Mouse (Mus musculus): ENCODE measurements around the gene Myo18a. TPM values are rescaled to one million over a fixed set of nuclear protein-coding genes. Genes with fewer than 3 reads are reported as not detected.
A peak's percentile ranks its signal among the peaks of the same experiment; 100 is the strongest.

Myo18a gene
- 56.3 and 58.9 TPM in 2 replicates for polyA plus RNA-seq (2015; fragmentation: Nextera tagmentation; extraction: Ambion mirVana)

GRCm38 (mm10) chr11:77762783-77763672 lies at the start of gene Myo18a:
Myo18a (plus strand) TSS chr11:77763246.
- Histone ChIP-seq H3K9ac (peak within 1 kb of the TSS; percentile 94), H3K9me3 (replicated peaks) (no peaks in the 10 kb centered on the region), H3K4me3 (replicated peaks) (peak within 1 kb of the TSS; percentile 89), H3K4me2 (replicated peaks) (peak within 1 kb of the TSS; percentile 88), H3K4me1 (peaks cover 36% of the 10 kb centered on the region), H3K36me3 (no peaks in the 10 kb centered on the region), H3K27ac (replicated peaks) (peak within 1 kb of the TSS; percentile 87), H3K27me3 (no peaks in the 10 kb centered on the region; the same call in 1 of the 2 replicates)
- WGBS, result 2% methylated on average over 77 of the region's 79 CpGs
- peak; percentile 78 for ATAC-seq (ENCODE audit: insufficient number of reproducible peaks, low FRiP score, low TSS enrichment, low read depth)

GRCm38 (mm10) chr11:77713736-77714135 lies 49.3 kb upstream of the Myo18a start:
- no peak overlapping the region for H3K9ac ChIP-seq
- no peak overlapping the region for H3K4me3 ChIP-seq (replicated peaks)
- 94% methylated on average over 3 of the region's 3 CpGs for WGBS
- H3K4me2 ChIP-seq (replicated peaks), result no peak overlapping the region
- peaks cover 3% of the 10 kb centered on the region; the same call in 1 of the 2 replicates for H3K36me3 ChIP-seq
- H3K27me3 ChIP-seq, result no peaks in the 10 kb centered on the region
- H3K27ac ChIP-seq (replicated peaks), result no peak overlapping the region
- H3K4me1 ChIP-seq, result no peaks in the 10 kb centered on the region
- no peaks in the 10 kb centered on the region for H3K9me3 ChIP-seq (replicated peaks)
- ATAC-seq (ENCODE audit: insufficient number of reproducible peaks, low FRiP score, low TSS enrichment, low read depth), result no peak

GRCm38 (mm10) chr11:77719055-77719454 lies 44.0 kb upstream of the Myo18a start:
- Histone ChIP-seq H3K36me3 (no peaks in the 10 kb centered on the region; the same call in 1 of the 2 replicates), H3K4me1 (no peaks in the 10 kb centered on the region), H3K4me2 (replicated peaks) (no peak overlapping the region), H3K4me3 (replicated peaks) (no peak overlapping the region), H3K27me3 (no peaks in the 10 kb centered on the region), H3K27ac (replicated peaks) (no peak overlapping the region), H3K9me3 (replicated peaks) (no peaks in the 10 kb centered on the region), H3K9ac (no peak overlapping the region)
- no peak for ATAC-seq (ENCODE audit: insufficient number of reproducible peaks, low FRiP score, low TSS enrichment, low read depth)
- WGBS, result 98% methylated on average over 2 of the region's 2 CpGs

- no peak for ATAC-seq (ENCODE audit: insufficient number of reproducible peaks, low FRiP score, low TSS enrichment, low read depth)
- H3K4me1 ChIP-seq, result 0 out of 2 replicates have a peak, but pooled peaks cover 3% of the 10 kb centered on the region
- no peak overlapping the region for H3K27ac ChIP-seq (replicated peaks)
- H3K4me2 ChIP-seq (replicated peaks), result no peak overlapping the region
- H3K9ac ChIP-seq, result no peak overlapping the region
- H3K27me3 ChIP-seq, result no peaks in the 10 kb centered on the region
- H3K36me3 ChIP-seq, result no peaks in the 10 kb centered on the region; the same call in 1 of the 2 replicates
- H3K9me3 ChIP-seq (replicated peaks), result no peaks in the 10 kb centered on the region
- 92% methylated on average over 4 of the region's 4 CpGs for WGBS
- no peak overlapping the region for H3K4me3 ChIP-seq (replicated peaks)
Measured at GRCm38 (mm10) chr11:77721389-77721788, 41.7 kb upstream of the Myo18a start.

- Histone ChIP-seq H3K9me3 (replicated peaks) (no peaks in the 10 kb centered on the region), H3K27ac (replicated peaks) (no peak overlapping the region), H3K9ac (no peak overlapping the region), H3K36me3 (no peaks in the 10 kb centered on the region), H3K4me3 (replicated peaks) (no peak overlapping the region), H3K27me3 (no peaks in the 10 kb centered on the region), H3K4me2 (replicated peaks) (no peak overlapping the region), H3K4me1 (0 out of 2 replicates have a peak, but pooled peaks cover 3% of the 10 kb centered on the region)
- 68% methylated on average over 7 of the region's 7 CpGs for WGBS
- no peak for ATAC-seq (ENCODE audit: insufficient number of reproducible peaks, low FRiP score, low TSS enrichment, low read depth)
Measured at GRCm38 (mm10) chr11:77724766-77725165, 38.3 kb upstream of the Myo18a start.

GRCm38 (mm10) chr11:77725183-77725582 lies 37.9 kb upstream of the Myo18a start, which contains the start of gene Cryba1:
Cryba1 (minus strand) TSS chr11:77725283.
- no peak for ATAC-seq (ENCODE audit: insufficient number of reproducible peaks, low FRiP score, low TSS enrichment, low read depth)
- Histone ChIP-seq H3K36me3 (no peaks in the 10 kb centered on the region), H3K4me2 (replicated peaks) (no peak within 1 kb of the TSS), H3K4me1 (0 out of 2 replicates have a peak, but pooled peaks cover 3% of the 10 kb centered on the region), H3K4me3 (replicated peaks) (no peak within 1 kb of the TSS), H3K9ac (no peak within 1 kb of the TSS), H3K27me3 (no peaks in the 10 kb centered on the region), H3K27ac (replicated peaks) (no peak within 1 kb of the TSS), H3K9me3 (replicated peaks) (no peaks in the 10 kb centered on the region)
- 41% methylated on average over 7 of the region's 7 CpGs for WGBS

GRCm38 (mm10) chr11:77728587-77728986 lies 34.5 kb upstream of the Myo18a start:
- Histone ChIP-seq H3K9ac (no peak overlapping the region), H3K4me1 (0 out of 2 replicates have a peak, but pooled peaks cover 3% of the 10 kb centered on the region), H3K4me3 (replicated peaks) (no peak overlapping the region), H3K27ac (replicated peaks) (no peak overlapping the region), H3K36me3 (no peaks in the 10 kb centered on the region), H3K9me3 (replicated peaks) (no peaks in the 10 kb centered on the region), H3K27me3 (no peaks in the 10 kb centered on the region), H3K4me2 (replicated peaks) (no peak overlapping the region)
- ATAC-seq (ENCODE audit: insufficient number of reproducible peaks, low FRiP score, low TSS enrichment, low read depth), result no peak
- WGBS, result 54% methylated on average over 2 of the region's 2 CpGs

GRCm38 (mm10) chr11:77737289-77737688 lies 25.8 kb upstream of the Myo18a start:
- WGBS, result under 1% methylated on average over 6 of the region's 6 CpGs
- no peaks in the 10 kb centered on the region for H3K36me3 ChIP-seq
- no peak for ATAC-seq (ENCODE audit: insufficient number of reproducible peaks, low FRiP score, low TSS enrichment, low read depth)
- H3K9ac ChIP-seq, result no peak overlapping the region
- H3K4me2 ChIP-seq (replicated peaks), result no peak overlapping the region
- no peaks in the 10 kb centered on the region for H3K4me1 ChIP-seq
- no peaks in the 10 kb centered on the region for H3K9me3 ChIP-seq (replicated peaks)
- no peak overlapping the region for H3K4me3 ChIP-seq (replicated peaks)
- no peak overlapping the region for H3K27ac ChIP-seq (replicated peaks)
- no peaks in the 10 kb centered on the region for H3K27me3 ChIP-seq

- H3K4me2 ChIP-seq (replicated peaks), result no peak overlapping the region
- H3K9me3 ChIP-seq (replicated peaks), result no peaks in the 10 kb centered on the region
- no peak overlapping the region for H3K4me3 ChIP-seq (replicated peaks)
- no peak overlapping the region for H3K27ac ChIP-seq (replicated peaks)
- no peak for ATAC-seq (ENCODE audit: insufficient number of reproducible peaks, low FRiP score, low TSS enrichment, low read depth)
- no peaks in the 10 kb centered on the region for H3K4me1 ChIP-seq
- 57% methylated on average over 7 of the region's 7 CpGs for WGBS
- H3K9ac ChIP-seq, result no peak overlapping the region
- no peaks in the 10 kb centered on the region for H3K27me3 ChIP-seq
- H3K36me3 ChIP-seq, result no peaks in the 10 kb centered on the region
Measured at GRCm38 (mm10) chr11:77738555-77738954, 24.5 kb upstream of the Myo18a start.

- no peak overlapping the region for H3K9ac ChIP-seq
- no peak overlapping the region for H3K4me2 ChIP-seq (replicated peaks)
- H3K27ac ChIP-seq (replicated peaks), result no peak overlapping the region
- H3K36me3 ChIP-seq, result no peaks in the 10 kb centered on the region
- no peaks in the 10 kb centered on the region for H3K4me1 ChIP-seq
- H3K4me3 ChIP-seq (replicated peaks), result no peak overlapping the region
- no peaks in the 10 kb centered on the region for H3K27me3 ChIP-seq
- no peaks in the 10 kb centered on the region for H3K9me3 ChIP-seq (replicated peaks)
- no peak for ATAC-seq (ENCODE audit: insufficient number of reproducible peaks, low FRiP score, low TSS enrichment, low read depth)
- WGBS, result 33% methylated on average over 6 of the region's 6 CpGs
Measured at GRCm38 (mm10) chr11:77743966-77744365, 19.1 kb upstream of the Myo18a start.

- no peak overlapping the region for H3K4me3 ChIP-seq (replicated peaks)
- no peak for ATAC-seq (ENCODE audit: insufficient number of reproducible peaks, low FRiP score, low TSS enrichment, low read depth)
- H3K4me2 ChIP-seq (replicated peaks), result no peak overlapping the region
- no peaks in the 10 kb centered on the region for H3K9me3 ChIP-seq (replicated peaks)
- no peaks in the 10 kb centered on the region for H3K27me3 ChIP-seq
- WGBS, result 88% methylated on average over 4 of the region's 4 CpGs
- H3K36me3 ChIP-seq, result no peaks in the 10 kb centered on the region
- H3K4me1 ChIP-seq, result no peaks in the 10 kb centered on the region
- no peak overlapping the region for H3K27ac ChIP-seq (replicated peaks)
- H3K9ac ChIP-seq, result no peak overlapping the region
Measured at GRCm38 (mm10) chr11:77746652-77747051, 16.4 kb upstream of the Myo18a start.

Measured in embryonic facial prominence, embryonic 15.5 days (tissue).